Mouse (Mus musculus) limb, embryonic 14.5 days (tissue): Measurements from ENCODE around the gene Cyb5b. TPM values are rescaled to one million over a fixed set of nuclear protein-coding genes. Genes with fewer than 3 reads are reported as not detected.
"Not testable (repeated sequence)": the region's sequence is repeated elsewhere in the genome, so short reads cannot be mapped to it uniquely, and the experiment has no call there.

ENCODE experiments used
- ATAC-seq: fragments of 200-750 bp; cut with Nextera tagmentation; 2 replicates; pipeline ENCODE4 v1.8.0; 2017; ENCODE audit warnings: low read depth, moderate number of reproducible peaks, moderate TSS enrichment; ENCODE audit not compliant: low FRiP score
- DNase-seq: peaks from one replicate; pipeline ENCODE4 v3.0.0-alpha.2; 2015; ENCODE audit warnings: low spot score
- H3K27ac ChIP-seq: fragments of 300-500 bp; sonication (generic); replicated peaks from 2 replicates; pipeline ENCODE4 v1.5.1; 2014; ENCODE audit warnings: low read depth, mild to moderate bottlenecking, low read length, moderate library complexity, mixed read lengths
- H3K27me3 ChIP-seq: fragments of 300-500 bp; sonication (generic); 2 replicates; pipeline ENCODE4 v1.6.1; 2014; ENCODE audit warnings: low read length, mixed read lengths; ENCODE audit not compliant: control insufficient read depth, insufficient read depth
- H3K36me3 ChIP-seq: fragments of 300-500 bp; sonication (generic); 2 replicates; pipeline ENCODE4 v1.6.1; 2014; ENCODE audit warnings: mild to moderate bottlenecking, low read length, moderate library complexity, mixed read lengths; ENCODE audit not compliant: control insufficient read depth, insufficient read depth
- H3K4me1 ChIP-seq: fragments of 300-500 bp; sonication (generic); 2 replicates; pipeline ENCODE4 v1.6.1; 2014; ENCODE audit warnings: antibody characterized with exemption, low read length, mixed read lengths; ENCODE audit not compliant: control insufficient read depth, insufficient read depth
- H3K4me2 ChIP-seq: fragments of 300-500 bp; sonication (generic); replicated peaks from 2 replicates; pipeline ENCODE4 v1.6.1; 2014; ENCODE audit warnings: low read depth, mild to moderate bottlenecking, low read length, moderate library complexity; ENCODE audit not compliant: severe bottlenecking
- H3K4me3 ChIP-seq: fragments of 300-500 bp; sonication (generic); replicated peaks from 2 replicates; pipeline ENCODE4 v1.5.1; 2014; ENCODE audit warnings: low read length
- H3K9ac ChIP-seq: fragments of 300-500 bp; sonication (generic); 2 replicates; pipeline ENCODE4 v1.6.1; 2014; ENCODE audit warnings: mild to moderate bottlenecking, low read depth, low read length, moderate library complexity; ENCODE audit not compliant: severe bottlenecking
- H3K9me3 ChIP-seq: fragments of 300-500 bp; sonication (generic); 2 replicates; pipeline ENCODE4 v1.6.1; 2016; ENCODE audit warnings: low read length; ENCODE audit not compliant: control insufficient read depth
- POLR2A ChIP-seq: fragments of 200-500 bp; IDR thresholded peaks from 2 replicates; pipeline ENCODE4 v1.8.0; 2012; ENCODE audit warnings: inconsistent platforms, mild to moderate bottlenecking, moderate library complexity, borderline replicate concordance; ENCODE audit not compliant: insufficient read depth, insufficient read length; ENCODE audit errors: extremely low read depth
- WGBS: fragments of 180-500 bp; shearing (Covaris S2); extraction: QIAGEN DNeasy Blood & Tissue Kit; methylation state at CpG from one replicate; pipeline ENCODE4 v1.1.7; 2014; 5-methylcytosine and 5-hydroxymethylcytosine counted together
- polyA plus RNA-seq, 2 experiments: library from polyadenylated mRNA; depleted of rRNA in 1 of 2; stranded (reverse) in 1 of 2; unstranded in 1 of 2; fragments of >200 nt; fragmentation: Nextera tagmentation in 1 of 2; extraction: Ambion mirVana in 1 of 2; gene quantifications; 2 replicates each; pipeline versions ENCODE4 v1.2.1 to v1.2.3; 2012 to 2014

Cyb5b gene
- 57.2 and 60.3 TPM in 2 replicates for polyA plus RNA-seq (2012; rRNA removed)
- 82.3 and 83.5 TPM in 2 replicates for polyA plus RNA-seq (2014; fragmentation: Nextera tagmentation; extraction: Ambion mirVana)

- peak within 1 kb of the TSS; percentile 90 for H3K9ac ChIP-seq
- under 1% methylated on average over 61 of the region's 65 CpGs for WGBS
- H3K36me3 ChIP-seq, result peaks cover 26% of the 10 kb centered on the region
- H3K27ac ChIP-seq, result 0 out of 2 replicates have a peak within 1 kb of the TSS, but pooled peaks have one; percentile 26
- peak within 1 kb of the TSS; percentile 88 for H3K4me3 ChIP-seq
- peaks cover 11% of the 10 kb centered on the region; the same call in 1 of the 2 replicates for H3K4me1 ChIP-seq
- peak within 1 kb of the TSS; percentile 73 for H3K4me2 ChIP-seq
- 0 out of 2 replicates have a peak, but pooled peaks have one; percentile 1 for TF ChIP-seq POLR2A
- H3K27me3 ChIP-seq, result no peaks in the 10 kb centered on the region
- no peaks in the 10 kb centered on the region for H3K9me3 ChIP-seq
- peak; percentile 94 for ATAC-seq
- peak; percentile 89 for DNase-seq
Observed at GRCm38 (mm10) chr8:107150404-107151157, at the start of gene Cyb5b. Cyb5b (plus strand) TSS chr8:107150640.

GRCm38 (mm10) chr8:107104547-107104946 is 45.9 kb upstream of the Cyb5b start:
- Histone ChIP-seq H3K4me1 (no peaks in the 10 kb centered on the region), H3K27ac (no peak overlapping the region), H3K9me3 (no peaks in the 10 kb centered on the region), H3K4me3 (no peak overlapping the region), H3K36me3 (no peaks in the 10 kb centered on the region), H3K27me3 (no peaks in the 10 kb centered on the region), H3K9ac (no peak overlapping the region), H3K4me2 (no peak overlapping the region)
- 7% methylated on average over 4 of the region's 4 CpGs for WGBS
- peak; percentile 71 for DNase-seq
- peak; percentile 41 for ATAC-seq
- no peak for TF ChIP-seq POLR2A

DNA sequence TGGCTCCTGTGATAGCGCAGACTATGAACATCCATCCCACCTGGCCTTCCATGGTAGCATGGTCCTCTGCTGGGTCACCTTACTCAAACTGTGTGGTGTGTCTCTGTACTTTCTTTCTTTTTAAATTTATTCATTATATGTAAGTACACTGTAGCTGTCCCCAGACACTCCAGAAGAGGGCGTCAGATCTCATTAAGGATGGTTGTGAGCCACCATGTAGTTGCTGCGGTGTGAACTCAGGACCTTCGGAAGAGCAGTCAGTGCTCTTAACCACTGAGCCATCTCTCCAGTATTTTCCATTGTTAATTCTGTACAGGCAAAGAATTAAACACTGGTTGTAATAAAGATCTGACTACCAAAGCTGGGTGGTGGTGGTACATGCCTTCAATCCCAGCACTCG is 42.4 kb upstream of the Cyb5b start:
- DNase-seq, H3K27ac ChIP-seq, H3K4me2 ChIP-seq, H3K4me3 ChIP-seq, H3K9ac ChIP-seq, H3K36me3 ChIP-seq, H3K9me3 ChIP-seq, H3K27me3 ChIP-seq, H3K4me1 ChIP-seq, ATAC-seq: not testable (repeated sequence)
- 95% methylated on average over 5 of the region's 5 CpGs for WGBS

GRCm38 (mm10) chr8:107108978-107109720 is 41.3 kb upstream of the Cyb5b start:
- ATAC-seq (no peak), DNase-seq (no peak)
- H3K9ac ChIP-seq, result no peak overlapping the region
- no peak overlapping the region for H3K4me2 ChIP-seq
- H3K27ac ChIP-seq, result no peak overlapping the region
- H3K9me3 ChIP-seq, result no peaks in the 10 kb centered on the region
- peaks cover 14% of the 10 kb centered on the region for H3K4me1 ChIP-seq
- no peaks in the 10 kb centered on the region for H3K36me3 ChIP-seq
- TF ChIP-seq POLR2A, result no peak
- 68% methylated on average over 23 of the region's 23 CpGs for WGBS
- H3K27me3 ChIP-seq, result no peaks in the 10 kb centered on the region
- H3K4me3 ChIP-seq, result no peak overlapping the region

DNA sequence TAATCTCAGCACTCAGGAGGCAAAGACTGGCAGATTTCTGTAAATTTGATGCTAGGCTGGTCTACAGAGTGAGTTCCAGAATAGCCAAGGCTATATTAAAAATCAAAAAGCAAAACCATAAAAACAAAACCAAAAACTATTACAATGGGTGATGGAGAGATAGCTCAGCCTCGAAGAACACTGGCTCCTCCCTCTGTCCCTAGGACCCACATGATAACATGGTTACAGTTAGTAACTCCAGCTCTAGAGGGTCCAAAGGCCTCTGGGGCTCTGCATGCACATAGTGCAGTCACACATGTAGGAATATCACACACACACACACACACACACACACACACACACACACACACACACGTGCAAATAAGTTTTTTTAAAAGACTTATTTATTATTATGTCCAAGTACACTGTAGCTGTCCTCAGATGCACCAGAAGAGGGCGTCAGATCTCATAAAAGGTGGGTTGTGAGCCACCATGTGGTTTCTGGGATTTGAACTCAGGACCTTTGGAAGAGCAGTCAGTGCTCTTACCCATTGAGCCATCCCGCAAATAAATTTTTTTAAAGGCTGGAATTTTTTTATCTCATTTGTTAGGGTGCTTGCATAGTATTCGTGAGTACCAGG is 40.5 kb upstream of the Cyb5b start:
- WGBS, result 80% methylated on average over 5 of the region's 5 CpGs
- no peak for TF ChIP-seq POLR2A
- Histone ChIP-seq H3K9ac (no peak overlapping the region), H3K27ac (no peak overlapping the region), H3K4me3 (no peak overlapping the region), H3K9me3 (no peaks in the 10 kb centered on the region), H3K27me3 (no peaks in the 10 kb centered on the region), H3K4me1 (peaks cover 21% of the 10 kb centered on the region), H3K36me3 (no peaks in the 10 kb centered on the region), H3K4me2 (no peak overlapping the region)
- ATAC-seq (no peak), DNase-seq (no peak)
